Mouse (Mus musculus) kidney, adult 11 months (tissue): ENCODE measurements at regions not wholly inside any gene's neighbourhood (a gene's known extent, or its start where the extent isn't known, plus 50 kb on each side); places are given as distances from the start of the nearest gene placed in this dataset.

ENCODE experiments used
- DNase-seq: peaks from one replicate; pipeline ENCODE4 v3.0.0; 2022

- no peak for DNase-seq
Measured at GRCm38 (mm10) chr5:91456924-91457323, 54.1 kb upstream of the Btc start.

GRCm38 (mm10) chr5:91464876-91465508 lies 52.4 kb upstream of the Parm1 start:
- peak; percentile 3 for DNase-seq
